ENCODE assay signal across 8 mouse cellular contexts in genomic region chr5:24684578-24685365, GRCm38 (mm10). TPM values are rescaled to one million over a fixed set of nuclear protein-coding genes. Genes with fewer than 3 reads are reported as not detected.
A peak's percentile ranks its signal among the peaks of the same experiment; 100 is the strongest.
DNase-seq lines count a peak whose midpoint lies in the region; ATAC-seq lines count a peak whose summit lies in the region.

No protein-coding gene starts in this region.

- no peak for ATAC-seq in erythroblast, adult 5-6 weeks (replicated peaks; ENCODE audit: low FRiP score, poor library complexity, severe bottlenecking)
- peak; percentile 9 for ATAC-seq in megakaryocyte progenitor cell, adult 5-6 weeks (replicated peaks; ENCODE audit: poor library complexity)

- no peaks in the 10 kb centered on the region for H3K9me3 ChIP-seq in erythroblast, embryonic 14.5 days (ENCODE audit: control insufficient read depth, low read length)

- H3K36me3 ChIP-seq in erythroblast, embryonic 14.5 days (ENCODE audit: control insufficient read depth): peaks cover 12% of the 10 kb centered on the region

- peaks cover 22% of the 10 kb centered on the region for H3K4me1 ChIP-seq in erythroblast, embryonic 14.5 days (ENCODE audit: control insufficient read depth)

- peak; percentile 41 to 52 for DNase-seq in cerebellum, postnatal 14 days
- peak; percentile 24 to 27 for DNase-seq in frontal cortex, postnatal 25 days (ENCODE audit: low spot score in 2 of 2)
- DNase-seq in induced T-regulatory cell, adult 2 months (ENCODE audit: low read depth): peak; percentile 71
- DNase-seq in left cerebral cortex, postnatal 25 days (ENCODE audit: low spot score in 2 of 2): peak; percentile 59 to 88
- DNase-seq in right cerebral cortex, postnatal 25 days: peak; percentile 58

- H3K4me3 ChIP-seq in erythroblast, embryonic 14.5 days (replicated peaks): peak overlapping the region; percentile 97

- intact Hi-C loops in left cerebral cortex, postnatal 25 days (cut with DNase I): loop anchor here (1.0 to 2.0 kb wide), 2 partner anchors 66 to 158 kb away; partner anchors contain the start of gene Rheb

- no peaks in the 10 kb centered on the region for H3K27me3 ChIP-seq in erythroblast, embryonic 14.5 days (ENCODE audit: control insufficient read depth)

RNA-seq across cellular contexts. Expression of gene Nub1, which starts 0.6 kb away (rescaled TPM):
- polyA plus RNA-seq in erythroblast, embryonic 14.5 days (2012): 1.1 and 2.2 TPM in 2 replicates
- total RNA-seq in erythroblast, adult 5-6 weeks (2015; ENCODE audit: low replicate concordance): 17.7 and 23.6 TPM in 2 replicates
- 41.7 and 52.3 TPM in 2 replicates for total RNA-seq in erythroblast, adult 5-6 weeks (2017; ENCODE audit: low replicate concordance)
- total RNA-seq in left cerebral cortex, postnatal 25 days (2021): 10 to 100 TPM; 70.2 to 76.1 TPM
- total RNA-seq in megakaryocyte progenitor cell, adult 5-6 weeks (2015): 21.6 and 26.5 TPM in 2 replicates
- total RNA-seq in megakaryocyte progenitor cell, adult 5-6 weeks (2017): 33.2 and 40.2 TPM in 2 replicates

RNA-seq across cellular contexts. Expression of gene Wdr86, which starts 45.8 kb away (rescaled TPM):
- not detected in 2 replicates for polyA plus RNA-seq in erythroblast, embryonic 14.5 days (2012)
- total RNA-seq in erythroblast, adult 5-6 weeks (2015; ENCODE audit: low replicate concordance): not detected in 2 replicates
- total RNA-seq in erythroblast, adult 5-6 weeks (2017; ENCODE audit: low replicate concordance): not detected in 2 replicates
- 1 to 10 TPM in 1 of 2 experiments, under 1 TPM in 1; 0.94 to 1.2 TPM for total RNA-seq in left cerebral cortex, postnatal 25 days (2021)
- 0.07 and 0.64 TPM in 2 replicates for total RNA-seq in megakaryocyte progenitor cell, adult 5-6 weeks (2015)
- total RNA-seq in megakaryocyte progenitor cell, adult 5-6 weeks (2017): 0.95 TPM in 1 of 2 replicates, not detected in the other
